Mouse (Mus musculus) left cerebral cortex, adult 2 months (tissue): ENCODE measurements at regions not wholly inside any gene's neighbourhood (a gene's known extent, or its start where the extent isn't known, plus 50 kb on each side); places are given as distances from the start of the nearest gene placed in this dataset.

Experiments
- DNase-seq, 2 experiments: peaks; one replicate each; pipeline ENCODE4 v3.0.0; 2021 to 2022; ENCODE audit warnings: low spot score in 2 of 2, mixed read lengths in 1 of 2; ENCODE audit errors: extremely low spot score in 1 of 2
- H3K27ac ChIP-seq: fragments of 200-600 bp; 2 replicates; pipeline ENCODE4 v1.8.1; 2022
- H3K4me3 ChIP-seq: fragments of 200-600 bp; 2 replicates; pipeline ENCODE4 v1.8.1; 2022
- CTCF ChIP-seq: fragments of 200-600 bp; IDR thresholded peaks from 2 replicates; pipeline ENCODE4 v1.8.1; 2022; ENCODE audit warnings: antibody characterized with exemption, mild to moderate bottlenecking, moderate library complexity
- intact Hi-C: fragments of 180-260 bp; cut with DNase I; formaldehyde crosslinking; loops from one replicate; pipeline ENCODE4 v1.15.1; 2025

DNA sequence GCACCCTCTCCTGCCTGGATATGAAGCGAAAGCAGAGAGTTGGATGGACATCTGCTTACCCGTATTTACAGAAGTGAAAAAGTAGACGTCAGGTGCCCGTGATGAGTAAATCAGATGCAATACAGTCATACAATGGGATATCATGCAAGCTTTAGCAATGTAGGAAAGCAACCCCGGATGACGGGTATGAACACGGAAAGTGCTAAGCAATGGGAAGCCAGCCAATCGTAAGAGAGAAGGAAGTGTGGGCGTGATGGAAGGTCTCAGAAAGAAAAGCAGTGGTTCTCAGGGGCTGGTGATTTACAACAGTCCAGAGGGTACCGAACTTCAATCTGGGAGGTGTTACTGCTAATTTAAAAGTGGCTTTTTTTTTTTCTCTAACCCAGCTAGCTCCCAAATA, 89.9 kb upstream of the Arid2 start:
- intact Hi-C loops: no loop called here
- TF ChIP-seq CTCF: no peak
- H3K27ac ChIP-seq: no peak overlapping the region
- H3K4me3 ChIP-seq: no peak overlapping the region
- DNase-seq: no peak

DNA sequence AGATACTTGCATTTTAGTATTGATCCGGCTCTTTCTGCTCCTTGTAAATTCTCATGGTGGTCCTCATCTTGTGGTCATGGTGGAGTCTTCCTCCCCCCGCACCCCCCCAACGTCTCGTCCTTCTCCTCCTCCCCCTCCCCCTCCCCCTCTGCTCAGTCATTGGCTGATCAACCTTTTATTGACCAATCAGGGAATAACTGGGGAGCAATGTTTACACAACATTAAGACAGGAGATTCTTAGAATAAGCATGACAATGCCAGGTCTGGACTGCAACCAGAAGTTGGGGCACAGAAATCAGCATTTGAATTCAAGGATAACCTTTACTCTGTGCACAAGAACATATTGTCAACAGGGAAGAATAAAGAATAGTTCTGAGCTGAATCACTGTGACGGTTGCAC, 89.4 kb upstream of the Arid2 start:
- H3K27ac ChIP-seq: no peak overlapping the region
- no peak for TF ChIP-seq CTCF
- H3K4me3 ChIP-seq: no peak overlapping the region
- no peak for DNase-seq
- intact Hi-C loops: no loop called here

DNA sequence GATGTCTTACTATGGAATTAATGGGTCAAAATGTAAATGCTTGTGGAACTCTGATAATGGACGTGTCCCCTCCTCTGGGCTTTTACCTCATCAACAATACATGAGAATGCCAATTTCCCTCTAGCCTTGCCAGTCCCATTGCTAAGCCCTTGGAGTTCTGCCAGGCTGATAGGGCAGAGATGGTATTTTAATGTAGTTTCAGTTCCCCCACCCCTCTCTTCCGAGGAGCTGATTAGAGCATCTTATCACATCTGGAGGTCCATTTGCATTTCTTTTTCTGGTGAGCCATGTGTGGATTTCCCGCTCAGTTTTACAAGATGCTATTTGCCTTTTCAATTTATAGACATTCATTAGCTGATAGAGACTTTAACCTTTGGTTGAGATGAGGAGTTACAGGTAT, 86.0 kb upstream of the Arid2 start:
- no peak for DNase-seq
- Histone ChIP-seq H3K4me3 (no peak overlapping the region), H3K27ac (no peak overlapping the region)
- TF ChIP-seq CTCF: no peak
- intact Hi-C loops: no loop called here

DNA sequence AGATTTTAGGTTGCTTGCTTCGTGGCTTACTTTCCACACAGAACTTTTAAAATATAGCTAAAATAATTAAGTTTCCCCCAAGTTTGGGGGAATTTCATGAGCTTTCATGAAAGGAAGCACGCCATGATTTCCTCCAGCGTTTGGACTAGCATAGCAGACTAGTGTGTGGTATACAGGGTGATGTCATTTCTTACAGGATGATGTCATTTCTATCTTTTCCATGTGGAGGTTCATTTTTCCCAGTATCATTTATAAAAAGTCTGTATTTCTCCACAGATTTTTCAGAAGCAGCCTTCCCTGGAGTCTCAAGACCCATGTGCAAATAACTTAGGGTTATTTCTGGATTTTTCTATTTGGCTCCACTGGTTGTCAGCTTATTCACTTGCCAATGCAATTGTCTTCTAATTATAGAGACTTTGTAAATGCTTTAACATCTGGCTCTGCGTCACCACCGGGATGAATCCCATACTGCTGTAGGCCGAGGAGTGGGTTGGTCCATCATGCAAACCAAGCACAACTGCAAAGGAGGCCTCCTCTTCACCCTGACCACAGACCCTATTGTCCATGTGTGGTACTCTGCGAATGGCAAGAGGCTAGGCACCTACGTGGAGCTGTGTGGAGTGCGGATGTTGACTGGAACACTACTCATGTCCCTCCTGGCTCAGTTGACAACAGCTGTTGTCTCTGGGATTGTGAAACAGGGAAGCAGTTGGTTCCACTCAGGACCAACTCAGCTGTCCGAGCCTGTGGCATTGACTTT, 85.4 kb upstream of the Arid2 start:
- intact Hi-C loops: no loop called here
- no peak for DNase-seq
- Histone ChIP-seq H3K27ac (no peak overlapping the region), H3K4me3 (no peak overlapping the region)
- no peak for TF ChIP-seq CTCF

DNA sequence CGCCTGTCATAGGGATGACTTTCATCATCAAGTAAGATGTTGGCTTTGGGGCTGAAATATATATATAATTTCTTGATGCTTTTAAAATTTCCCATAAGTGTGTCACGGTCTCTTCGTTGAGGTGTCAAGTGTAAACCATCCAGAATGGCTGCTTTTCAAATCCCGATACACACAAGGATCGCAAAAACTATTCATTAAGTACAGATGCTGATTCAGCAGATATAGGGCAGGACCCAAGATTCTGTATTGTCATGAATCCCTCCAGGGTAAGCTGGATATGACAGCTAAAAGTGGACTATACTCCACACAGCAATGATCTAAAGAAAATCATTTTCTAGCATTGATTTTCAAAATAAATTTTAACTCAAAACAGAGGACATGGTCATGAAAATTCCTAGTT, 83.1 kb upstream of the Arid2 start:
- Histone ChIP-seq H3K4me3 (no peak overlapping the region), H3K27ac (no peak overlapping the region)
- TF ChIP-seq CTCF: no peak
- intact Hi-C loops: no loop called here
- no peak for DNase-seq

DNA sequence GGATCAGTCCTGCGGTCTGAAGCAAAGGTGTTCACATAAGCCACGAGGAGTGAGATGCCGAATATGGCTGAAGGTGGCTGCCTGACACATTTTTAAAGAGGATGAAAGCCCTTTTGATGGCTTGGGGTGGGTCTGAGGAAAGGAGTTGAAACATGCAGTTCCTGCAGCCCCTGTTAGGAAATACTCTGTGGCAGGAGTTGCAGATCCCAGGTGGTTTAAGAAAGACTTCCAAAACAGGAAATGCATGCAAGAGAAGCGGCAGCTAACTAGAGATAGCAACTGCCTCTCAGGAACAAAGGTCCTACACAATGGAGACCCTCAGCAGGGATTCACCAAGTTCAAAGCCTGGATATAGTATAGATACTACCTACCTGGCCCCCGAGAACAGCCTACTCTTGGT, 82.7 kb upstream of the Arid2 start:
- H3K4me3 ChIP-seq: no peak overlapping the region
- intact Hi-C loops: no loop called here
- no peak overlapping the region for H3K27ac ChIP-seq
- DNase-seq: no peak
- TF ChIP-seq CTCF: no peak

DNA sequence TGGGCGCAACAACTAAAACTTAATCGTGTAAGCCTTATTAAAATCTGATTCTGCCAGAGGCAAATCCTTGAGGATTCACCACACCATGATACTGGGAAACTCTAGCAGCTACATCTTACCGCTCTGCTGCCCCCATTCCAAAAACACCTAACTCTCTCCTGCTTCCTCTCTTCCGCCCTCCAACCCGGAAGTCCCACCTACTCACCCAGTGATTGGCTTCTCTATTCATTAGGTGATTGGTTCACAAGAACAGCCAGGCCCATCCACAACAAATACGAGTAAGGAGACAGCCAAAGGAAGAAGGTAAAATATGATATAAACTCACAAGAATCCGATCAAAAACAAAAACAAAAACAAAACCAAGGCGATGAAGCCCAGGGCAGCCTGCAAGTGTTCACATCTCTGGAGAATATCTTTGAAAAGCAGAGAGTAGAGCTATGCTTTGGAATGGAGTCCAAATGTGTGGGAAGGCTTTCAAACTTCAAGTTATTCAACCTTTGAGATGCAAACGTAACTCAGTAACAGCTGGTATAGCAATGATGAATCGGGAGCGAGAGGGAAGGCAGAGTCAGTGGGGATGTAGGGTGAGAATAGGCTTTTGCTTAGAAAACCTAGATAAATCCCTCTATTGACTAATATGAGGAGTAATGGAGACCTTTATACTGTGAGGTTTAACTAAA, 76.5 kb upstream of the Arid2 start:
- no peak for DNase-seq
- intact Hi-C loops: no loop called here
- no peak overlapping the region for H3K4me3 ChIP-seq
- no peak overlapping the region for H3K27ac ChIP-seq
- TF ChIP-seq CTCF: no peak

DNA sequence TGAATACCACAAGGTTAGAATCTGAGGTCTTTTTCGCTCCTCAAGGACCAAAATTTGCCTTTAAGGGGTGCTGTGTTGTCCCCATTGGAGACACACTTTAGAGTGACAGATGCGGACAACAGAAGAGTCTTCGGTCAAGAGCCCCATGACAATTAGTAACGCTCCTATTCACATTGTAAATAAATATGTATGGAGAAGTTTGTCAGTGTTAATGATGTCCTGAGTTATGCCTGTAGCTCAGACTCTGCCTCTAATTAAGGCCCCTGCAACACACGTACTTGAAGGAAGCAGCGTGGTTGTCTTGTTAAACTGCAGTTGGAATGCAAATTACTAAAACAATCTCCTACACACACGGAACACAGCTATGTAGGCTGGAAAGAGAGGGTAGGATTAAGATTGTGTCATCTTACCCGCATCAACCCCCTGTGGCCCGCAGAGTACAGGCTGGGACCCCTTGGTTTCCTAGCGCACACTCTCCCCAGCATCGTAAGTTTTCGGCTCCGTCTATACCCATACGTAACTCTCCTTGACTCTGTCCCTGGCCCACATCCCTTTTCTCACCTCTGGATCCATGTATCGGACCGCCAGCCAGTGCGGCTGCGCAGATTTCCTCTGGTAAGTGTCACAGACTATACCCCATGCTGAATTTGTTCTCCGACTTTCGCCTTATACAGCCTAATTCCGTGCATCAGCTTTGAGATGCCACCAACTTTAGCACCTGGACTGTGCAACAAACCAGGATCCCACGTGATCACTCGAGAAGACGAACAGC, 73.6 kb upstream of the Arid2 start:
- TF ChIP-seq CTCF: no peak
- H3K4me3 ChIP-seq: no peak overlapping the region
- intact Hi-C loops: no loop called here

DNA sequence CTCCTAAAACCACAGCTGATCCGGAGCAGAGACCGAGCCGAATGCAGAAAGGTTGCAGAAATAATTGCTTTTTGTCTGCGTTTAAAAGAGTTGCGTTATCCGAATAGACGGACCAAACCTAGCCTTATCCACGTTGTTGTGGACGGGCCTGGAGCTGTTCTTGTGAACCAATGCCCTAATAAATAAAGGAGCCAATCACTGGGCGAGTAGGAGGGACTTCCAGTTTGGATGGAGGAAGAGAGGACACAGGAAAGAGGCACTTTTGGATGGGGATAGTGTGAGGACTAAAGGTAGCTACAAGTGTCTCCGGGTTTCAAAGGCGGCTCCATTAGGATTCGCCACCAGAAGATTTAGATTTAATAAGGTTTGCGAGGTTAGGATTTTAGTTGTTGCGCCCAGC, 69.4 kb upstream of the Arid2 start:
- no peak overlapping the region for H3K4me3 ChIP-seq
- H3K27ac ChIP-seq: no peak overlapping the region
- no peak for TF ChIP-seq CTCF
- intact Hi-C loops: no loop called here
- DNase-seq: no peak

More for the DNA sequence above, 73.6 kb upstream of the Arid2 start:
- DNase-seq: no peak
- no peak overlapping the region for H3K27ac ChIP-seq

DNA sequence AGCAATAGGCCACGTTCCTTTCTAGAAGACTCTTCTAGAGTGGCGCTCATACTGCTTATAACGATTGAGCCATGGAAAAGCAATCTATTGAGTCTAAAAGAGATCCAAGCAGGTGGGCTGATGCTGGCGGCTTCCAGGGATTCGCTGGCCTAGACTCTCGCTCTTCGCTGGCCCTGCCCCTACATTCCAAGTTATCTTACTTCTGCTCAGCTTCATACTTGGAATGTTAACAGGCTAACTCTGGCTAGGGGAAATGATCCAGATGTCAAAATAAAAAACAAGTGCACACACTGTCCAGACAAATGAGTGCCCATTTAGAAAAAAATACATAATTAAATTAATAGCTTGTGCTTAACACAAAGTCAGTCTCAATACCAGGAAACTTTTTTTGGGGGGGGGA, 67.6 kb upstream of the Arid2 start:
- no peak for DNase-seq
- intact Hi-C loops: no loop called here
- no peak overlapping the region for H3K4me3 ChIP-seq
- H3K27ac ChIP-seq: no peak overlapping the region
- no peak for TF ChIP-seq CTCF

DNA sequence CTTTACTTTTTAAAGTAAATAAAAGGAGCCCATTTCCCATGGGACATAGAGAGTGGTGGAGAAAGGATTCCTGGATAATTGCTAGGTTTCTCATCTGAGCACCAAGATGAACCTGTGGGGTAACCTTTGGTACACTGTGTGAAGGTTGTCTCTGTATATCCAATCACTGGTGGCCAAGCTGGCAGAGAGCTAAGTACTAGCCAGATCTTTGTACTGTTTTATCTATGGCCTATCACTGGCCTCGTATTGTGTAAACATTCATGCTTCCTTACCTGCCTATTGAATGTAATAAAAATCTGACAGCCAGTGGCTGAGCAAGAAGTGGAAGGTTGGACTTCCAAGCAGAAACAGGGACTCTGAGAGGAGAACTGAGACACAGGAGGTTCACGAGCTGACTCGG, 55.3 kb upstream of the Arid2 start:
- no peak for DNase-seq
- Histone ChIP-seq H3K27ac (no peak overlapping the region), H3K4me3 (no peak overlapping the region)
- intact Hi-C loops: no loop called here
- TF ChIP-seq CTCF: no peak

DNA sequence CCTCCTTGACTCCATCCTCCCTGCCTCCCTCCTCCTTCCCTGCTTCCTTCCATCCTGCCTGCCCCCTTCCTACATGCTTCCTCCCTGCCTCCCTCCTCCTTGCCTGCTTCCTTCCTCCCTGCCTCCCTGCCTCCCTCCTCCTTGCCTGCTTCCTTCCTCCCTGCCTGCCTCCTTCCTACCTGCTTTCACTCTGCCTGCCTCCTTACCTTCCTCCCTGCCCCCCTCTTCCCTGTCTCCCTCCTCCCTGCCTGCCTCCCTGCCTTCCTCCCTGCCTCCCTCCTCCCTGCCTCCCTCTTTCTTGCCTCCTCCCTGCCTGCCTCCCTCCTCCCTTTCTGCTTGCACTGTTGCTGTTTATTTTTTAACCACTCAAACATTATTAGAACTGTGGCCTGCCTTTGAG, 54.2 kb upstream of the Arid2 start:
- DNase-seq: no peak
- no peak for TF ChIP-seq CTCF
- no peak overlapping the region for H3K4me3 ChIP-seq
- intact Hi-C loops: no loop called here
- no peak overlapping the region for H3K27ac ChIP-seq
